Mouse (Mus musculus): ENCODE measurements around the gene Srgap3.
A peak's percentile ranks its signal among the peaks of the same experiment; 100 is the strongest.
"Not testable (repeated sequence)": the region's sequence is repeated elsewhere in the genome, so short reads cannot be mapped to it uniquely, and the experiment has no call there.

Gene Srgap3

DNA sequence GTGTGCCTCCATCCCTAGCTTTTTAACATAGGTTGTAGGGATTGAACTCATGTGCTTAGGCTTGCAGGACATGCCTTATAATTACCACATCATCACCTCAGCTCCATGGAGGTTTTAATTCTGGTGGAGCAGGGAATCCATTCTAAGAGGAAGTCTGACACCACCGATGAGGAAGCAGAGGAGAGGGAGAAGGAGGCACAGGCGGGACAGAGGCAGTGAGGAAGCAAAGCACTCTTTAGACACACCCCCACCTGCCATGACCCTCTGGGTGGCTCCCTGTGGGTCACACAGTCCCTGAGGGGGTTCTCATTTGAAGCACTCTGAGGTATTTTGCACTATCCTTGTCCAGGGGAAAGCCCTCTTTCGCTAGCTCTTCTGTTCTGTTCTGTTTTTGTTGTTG is 194.5 kb downstream of the Srgap3 start:
- DNase-seq (ENCODE audit: low read depth, low spot score) = no peak

DNA sequence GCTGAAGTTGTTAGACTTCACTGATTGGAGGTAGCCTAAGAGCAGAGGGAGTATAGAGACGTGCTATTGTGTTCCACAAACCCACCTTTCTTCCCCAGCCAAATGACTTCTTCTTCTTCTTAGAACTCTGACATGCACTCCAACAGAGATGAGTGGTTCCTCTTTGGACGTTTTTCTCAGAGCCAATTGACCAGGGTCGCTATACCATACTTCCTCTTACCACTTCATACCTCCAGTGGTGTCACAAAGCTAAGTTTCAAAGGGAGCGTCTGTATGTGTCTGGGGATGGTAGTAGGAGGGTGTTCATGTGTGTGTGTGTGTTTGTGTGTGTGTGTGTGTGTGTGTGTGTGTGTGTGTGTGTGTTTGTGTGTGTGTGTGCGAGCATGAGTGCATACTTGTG is 195.1 kb downstream of the Srgap3 start:
- no peak for DNase-seq (ENCODE audit: low read depth, low spot score)

DNA sequence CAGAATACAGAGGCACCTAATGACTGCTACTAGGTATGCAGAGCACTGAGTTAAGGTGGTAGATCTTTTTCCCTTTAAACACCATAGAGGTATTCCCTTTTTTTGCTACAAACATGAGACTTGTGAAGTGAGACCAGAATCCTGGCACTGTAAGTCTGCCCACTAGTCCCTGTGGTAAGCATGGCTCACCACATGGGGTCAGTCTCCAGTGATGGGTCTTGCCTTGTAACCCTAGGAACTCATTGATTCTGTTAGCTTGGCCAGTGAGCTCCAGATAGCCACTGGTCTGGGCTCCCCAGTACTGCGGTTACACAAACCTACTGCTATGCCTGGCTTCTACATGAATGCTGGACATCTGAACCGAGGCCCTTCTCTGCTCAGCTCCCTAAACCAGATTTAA is 204.8 kb downstream of the Srgap3 start:
- no peak for DNase-seq (ENCODE audit: low read depth, low spot score)

DNA sequence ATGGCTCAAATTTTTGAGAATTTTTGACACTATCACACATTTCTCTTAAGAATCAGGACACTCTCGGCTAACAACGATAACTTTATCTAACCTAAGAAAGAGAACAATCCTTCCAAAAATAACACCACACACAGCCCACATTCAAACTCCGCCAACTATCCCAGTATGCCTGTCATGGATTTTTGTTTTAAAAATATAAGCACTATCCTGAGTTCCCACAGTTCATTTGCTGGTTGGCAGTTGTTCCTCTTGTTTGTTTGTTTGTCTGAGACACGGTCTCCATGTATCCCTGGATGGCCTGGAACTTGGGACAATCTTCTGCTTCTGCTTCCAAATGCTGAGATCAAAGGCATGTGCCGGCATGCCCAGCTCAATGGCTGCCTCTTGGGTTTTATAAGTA is 205.3 kb downstream of the Srgap3 start:
- DNase-seq (ENCODE audit: low read depth, low spot score) = no peak

DNA sequence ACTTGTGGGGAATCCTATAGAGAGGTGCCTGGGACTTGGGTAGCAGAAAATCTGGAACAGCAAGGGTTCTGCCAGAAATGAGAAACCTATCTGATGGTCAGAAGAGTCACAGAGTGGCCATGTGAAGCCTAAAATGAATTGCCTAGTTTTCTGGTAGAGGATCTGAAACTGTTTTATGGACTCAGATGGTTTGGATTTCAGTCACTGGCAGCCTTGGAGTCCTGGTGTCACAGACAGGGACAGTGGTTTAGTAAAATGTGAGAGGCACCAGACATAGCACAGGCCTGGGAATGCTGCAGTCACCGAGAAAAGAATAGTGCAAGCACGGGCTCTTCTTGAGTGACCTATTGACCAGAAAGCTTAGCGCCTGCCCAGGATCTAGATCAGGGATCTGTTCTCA is 207.4 kb downstream of the Srgap3 start:
- DNase-seq (ENCODE audit: low read depth, low spot score) = no peak

DNA sequence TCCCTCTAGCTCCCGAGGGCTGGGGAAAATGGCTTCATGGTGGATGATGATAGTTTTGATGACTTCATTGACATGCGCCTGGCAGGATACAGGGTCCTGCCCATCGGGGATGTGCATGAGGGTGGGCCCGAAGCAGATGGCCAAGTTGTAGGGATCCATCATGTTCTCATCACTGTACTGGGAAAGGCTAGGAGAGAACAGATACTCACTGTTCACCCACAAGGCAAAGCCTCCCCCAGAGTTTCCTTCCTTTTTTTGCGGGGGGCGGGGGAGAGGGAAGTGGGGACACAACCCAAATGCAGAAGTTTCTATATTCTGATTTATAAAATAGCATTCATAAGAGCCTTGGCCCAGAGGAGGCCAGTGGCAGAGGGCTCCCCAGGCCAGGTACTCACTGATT is 208.1 kb downstream of the Srgap3 start:
- no peak for DNase-seq (ENCODE audit: low read depth, low spot score)

DNA sequence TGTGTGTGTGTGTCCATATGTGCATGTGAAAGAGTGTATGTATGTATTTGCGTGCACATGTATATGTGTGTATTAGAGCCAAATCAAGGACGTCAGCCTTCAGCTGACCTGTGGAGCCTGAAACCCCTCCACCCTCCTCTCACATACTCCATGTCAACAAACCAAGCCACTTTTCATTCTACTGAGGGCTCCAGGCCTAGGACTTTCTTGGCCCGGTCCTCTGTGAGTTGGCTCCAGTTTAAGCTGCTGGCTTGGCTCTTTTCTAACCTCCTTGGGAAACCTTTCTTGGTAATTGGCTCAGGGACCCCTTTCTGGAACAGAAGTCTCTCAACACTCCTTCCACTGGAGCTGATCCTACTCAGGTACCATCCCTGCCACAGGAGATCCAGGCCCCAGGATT is 210.6 kb downstream of the Srgap3 start:
- no peak for DNase-seq (ENCODE audit: low read depth, low spot score)

DNA sequence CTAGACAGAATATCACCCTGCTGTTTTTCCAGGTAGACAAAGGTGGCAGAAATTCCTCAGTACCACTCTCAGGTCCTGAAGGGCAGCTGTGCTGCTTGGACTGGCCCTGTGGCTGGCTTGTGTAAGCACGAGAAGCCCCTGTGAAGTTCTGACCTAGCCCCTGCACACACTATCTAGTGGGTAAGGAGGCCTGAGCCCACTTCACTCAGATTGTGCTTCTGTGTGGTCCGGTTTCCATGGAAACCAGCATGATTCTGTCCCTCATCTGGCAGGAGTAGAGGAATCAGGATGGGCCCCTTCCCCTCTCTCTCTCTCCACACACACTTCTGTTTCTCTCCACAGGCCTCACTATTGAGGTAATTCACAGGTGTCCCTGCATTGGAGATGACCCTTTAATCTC is 212.0 kb downstream of the Srgap3 start:
- no peak for DNase-seq (ENCODE audit: low read depth, low spot score)

DNA sequence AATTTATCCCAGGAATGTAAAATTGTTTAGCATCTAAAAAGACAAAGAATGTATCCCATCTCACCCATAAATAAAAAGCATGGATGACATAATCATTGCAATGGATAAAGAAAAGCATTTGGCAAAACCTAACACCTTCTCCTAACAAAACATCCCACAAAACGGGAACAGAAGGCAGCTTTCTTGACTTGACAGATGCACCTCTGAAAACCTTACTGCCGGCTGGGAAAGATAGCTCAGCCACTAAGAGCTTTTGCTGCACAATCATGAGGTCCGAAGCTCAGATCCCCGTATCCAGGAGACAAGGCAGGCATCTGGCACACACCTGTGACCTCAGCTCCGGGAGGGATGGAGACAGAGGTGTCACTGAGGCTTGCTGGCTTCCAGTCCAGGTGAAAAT is 213.1 kb downstream of the Srgap3 start:
- DNase-seq (ENCODE audit: low read depth, low spot score) = no peak

DNA sequence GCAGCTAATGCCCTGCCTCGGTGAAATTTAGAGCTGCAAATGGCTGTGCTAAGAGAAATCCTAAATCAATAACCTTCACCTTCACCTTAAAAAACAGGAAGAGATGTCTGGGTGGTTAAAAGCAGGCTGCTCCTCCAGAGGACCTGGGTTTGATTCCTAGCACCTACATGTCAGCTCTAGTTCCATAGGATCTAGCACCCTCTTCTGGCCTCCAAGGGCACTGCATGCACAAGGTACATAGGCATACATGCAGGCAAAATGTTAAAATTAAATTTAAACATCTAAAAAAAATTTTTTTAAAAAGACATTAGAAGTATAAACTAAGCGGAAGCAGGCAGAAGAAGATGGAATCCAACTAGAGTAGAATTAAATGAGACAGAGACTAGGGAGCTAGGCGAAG is 214.6 kb downstream of the Srgap3 start:
- DNase-seq (ENCODE audit: low read depth, low spot score) = peak; percentile 50

DNA sequence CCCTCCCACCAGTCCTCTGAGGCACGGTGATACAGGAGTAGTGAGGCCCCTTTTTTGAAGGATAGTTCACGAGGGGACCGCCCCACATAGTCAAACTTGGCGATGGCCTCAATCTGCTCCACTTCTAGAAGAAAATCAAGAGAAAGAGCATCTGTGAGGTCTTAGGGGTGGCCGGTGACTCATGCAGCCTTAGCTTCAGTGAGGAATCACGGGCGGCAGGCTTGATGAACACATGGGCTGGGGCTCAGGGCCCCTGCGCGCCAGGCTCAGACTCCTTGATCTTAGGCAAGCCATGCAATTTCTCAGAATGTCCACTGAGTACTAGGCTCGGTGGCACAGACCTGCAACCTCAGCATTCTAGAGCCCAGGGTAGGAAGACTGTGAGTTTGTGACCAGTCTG is 215.7 kb downstream of the Srgap3 start:
- DNase-seq (ENCODE audit: low read depth, low spot score) = no peak

DNA sequence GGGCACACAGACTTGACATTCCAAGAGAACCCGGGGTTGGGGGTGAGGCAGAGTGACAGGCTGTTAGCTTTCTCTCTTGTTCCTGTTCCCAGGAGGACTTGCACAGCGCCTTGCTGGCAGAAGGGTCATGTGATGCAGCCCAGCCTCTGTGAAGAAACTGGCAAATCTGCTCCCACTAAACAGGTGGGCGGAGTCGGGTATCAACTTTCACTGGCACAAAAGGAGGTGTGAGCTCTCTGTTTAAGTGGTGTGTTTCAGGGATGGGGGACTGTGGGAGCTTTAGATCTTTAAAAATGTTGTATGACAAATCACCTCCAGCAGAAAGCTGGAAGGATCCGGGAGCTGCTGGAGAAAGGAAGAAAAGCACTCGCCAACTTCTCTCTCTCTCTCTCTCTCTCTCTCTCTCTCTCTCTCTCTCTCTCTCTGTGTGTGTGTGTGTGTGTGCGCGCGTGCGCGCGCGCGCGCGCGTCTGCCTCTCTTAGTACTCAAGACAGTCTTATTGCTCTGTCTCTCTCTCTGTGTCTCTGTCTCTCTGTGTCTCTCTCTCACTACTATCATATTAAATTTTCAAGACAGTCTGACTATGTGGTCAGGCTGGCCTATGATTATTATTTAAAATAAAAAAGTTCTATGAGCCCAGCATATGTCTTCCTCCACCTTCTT is 218.2 kb downstream of the Srgap3 start:
- peak; percentile 93 for DNase-seq (ENCODE audit: low read depth, low spot score)

DNA sequence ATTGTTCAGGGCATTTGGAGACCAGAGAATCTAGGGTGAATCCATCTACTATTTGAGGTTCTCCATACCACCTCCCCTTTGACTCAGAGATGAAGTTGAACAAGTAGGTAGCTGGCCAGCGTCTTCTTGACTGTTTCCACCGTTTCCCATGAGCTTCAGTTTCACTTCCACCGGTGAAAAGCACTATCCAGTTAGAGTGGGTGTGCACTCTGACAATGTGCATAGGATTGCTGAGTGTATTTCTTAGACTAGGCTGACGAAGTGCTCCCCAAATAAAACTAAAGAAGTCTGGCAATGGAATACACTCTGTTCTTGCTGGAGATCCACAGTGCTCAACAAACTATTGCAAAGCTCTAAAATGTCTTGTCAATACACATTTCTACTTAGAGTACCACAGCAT is 221.6 kb downstream of the Srgap3 start:
- no peak for DNase-seq (ENCODE audit: low read depth, low spot score)

DNA sequence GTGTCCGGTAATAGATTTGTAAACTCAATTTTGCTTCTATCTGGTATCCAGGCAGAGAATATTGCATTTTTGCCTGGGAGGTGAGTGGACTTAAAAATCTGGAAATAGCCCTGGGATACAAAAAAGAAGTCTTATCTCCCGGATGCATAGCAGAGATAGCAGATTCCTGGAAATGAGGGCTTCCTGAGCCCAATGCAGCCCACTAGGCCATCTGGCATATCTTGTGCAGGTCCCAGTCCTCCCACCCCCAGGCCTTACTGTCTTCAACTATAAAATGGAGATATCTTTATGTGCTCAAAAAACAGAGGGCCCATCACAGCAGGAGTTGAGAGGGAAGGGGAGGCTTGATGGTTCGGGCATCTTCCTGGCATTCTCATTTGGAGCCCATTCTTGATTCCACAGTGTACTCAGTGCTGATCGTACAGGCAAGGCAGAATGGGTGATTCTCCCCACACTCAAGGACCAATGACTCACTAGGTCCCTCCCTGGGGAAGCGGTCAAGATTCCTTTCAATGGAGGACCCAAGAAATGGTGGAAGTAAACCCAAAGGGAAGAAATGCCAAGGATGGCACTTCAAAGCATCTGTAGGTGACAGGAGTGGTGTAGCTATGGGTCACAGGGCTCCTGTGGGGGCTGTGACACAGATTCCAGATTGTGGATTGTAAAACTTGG is 226.5 kb downstream of the Srgap3 start:
- DNase-seq (ENCODE audit: low read depth, low spot score) = no peak

DNA sequence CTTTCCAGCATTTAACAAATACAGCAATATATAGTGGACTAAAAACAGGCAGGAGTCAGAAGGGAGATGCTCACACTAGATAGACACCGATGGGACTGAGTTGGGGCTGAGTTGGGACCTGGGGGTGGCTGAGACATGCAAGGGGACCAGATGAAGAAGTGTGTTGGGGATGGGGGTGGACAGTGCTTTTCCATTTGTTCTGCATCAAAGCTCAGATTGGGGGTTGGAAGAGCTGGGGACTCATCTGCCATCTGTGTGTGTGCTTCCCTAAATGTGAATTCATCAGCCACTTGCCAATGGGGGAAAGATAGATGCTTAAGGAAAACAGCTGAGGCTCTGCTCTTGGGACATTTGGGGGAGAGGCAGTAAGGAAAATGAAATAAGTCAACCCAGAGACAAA is 227.1 kb downstream of the Srgap3 start:
- DNase-seq (ENCODE audit: low read depth, low spot score) = no peak

DNA sequence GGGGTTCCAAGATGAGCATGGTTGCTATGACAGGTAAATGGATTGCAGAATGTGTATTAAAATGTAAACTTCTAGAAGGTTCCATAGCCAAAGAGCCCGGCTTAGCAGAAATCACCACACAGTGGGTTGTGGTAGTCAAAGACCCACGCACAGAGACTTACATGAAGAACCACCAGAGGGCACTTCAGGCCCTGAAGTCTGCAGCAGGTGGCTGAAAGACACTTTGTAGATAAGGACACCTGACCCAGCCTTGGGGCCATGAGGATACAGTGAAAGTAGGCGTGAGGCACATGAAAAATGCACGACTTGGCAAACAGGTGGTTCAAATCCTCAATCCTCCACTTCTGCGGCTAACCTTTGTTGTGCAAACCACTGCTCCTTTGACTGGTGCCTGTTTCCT is 229.9 kb downstream of the Srgap3 start:
- peak; percentile 39 for DNase-seq (ENCODE audit: low read depth, low spot score)

DNA sequence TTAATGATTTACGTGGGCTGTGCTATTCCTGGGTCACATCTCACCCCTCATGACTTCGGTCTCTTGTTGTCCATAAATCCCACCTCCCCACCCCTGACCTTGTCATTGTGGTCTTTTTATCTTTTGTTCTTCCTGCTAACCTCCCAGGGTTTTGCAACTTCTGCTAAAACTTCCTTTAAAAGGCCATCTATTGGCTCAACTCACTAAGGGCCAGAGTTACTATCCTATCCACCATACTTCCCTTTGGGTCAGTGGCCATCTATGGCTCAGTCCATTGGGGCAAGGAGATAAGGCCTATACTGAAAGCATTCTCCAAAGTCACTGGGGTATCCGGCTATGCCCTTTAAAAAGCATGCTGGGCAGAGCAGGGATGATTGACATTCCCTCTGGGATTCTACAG is 233.1 kb downstream of the Srgap3 start:
- no peak for DNase-seq (ENCODE audit: low read depth, low spot score)

DNA sequence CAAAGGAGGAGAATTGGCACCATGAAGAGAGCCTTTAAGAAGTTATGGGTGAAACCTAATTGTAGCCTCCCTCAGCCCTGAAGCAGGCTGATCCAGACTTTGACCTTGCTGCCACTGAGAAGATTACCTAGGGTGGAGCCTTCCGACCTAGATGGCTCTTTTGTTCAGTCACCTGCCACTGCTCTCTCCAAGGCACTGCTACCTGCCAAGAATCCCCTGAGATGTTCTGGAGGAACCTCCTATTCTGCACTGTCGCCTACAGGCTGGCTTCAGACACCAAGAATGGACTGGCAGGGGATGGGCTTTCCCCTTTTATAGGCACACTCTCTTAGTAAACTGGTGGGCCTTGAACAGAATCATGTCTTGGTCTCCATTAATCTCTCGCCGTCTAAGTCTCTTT is 244.8 kb downstream of the Srgap3 start:
- not testable (repeated sequence) for DNase-seq (ENCODE audit: low read depth, low spot score)

DNA sequence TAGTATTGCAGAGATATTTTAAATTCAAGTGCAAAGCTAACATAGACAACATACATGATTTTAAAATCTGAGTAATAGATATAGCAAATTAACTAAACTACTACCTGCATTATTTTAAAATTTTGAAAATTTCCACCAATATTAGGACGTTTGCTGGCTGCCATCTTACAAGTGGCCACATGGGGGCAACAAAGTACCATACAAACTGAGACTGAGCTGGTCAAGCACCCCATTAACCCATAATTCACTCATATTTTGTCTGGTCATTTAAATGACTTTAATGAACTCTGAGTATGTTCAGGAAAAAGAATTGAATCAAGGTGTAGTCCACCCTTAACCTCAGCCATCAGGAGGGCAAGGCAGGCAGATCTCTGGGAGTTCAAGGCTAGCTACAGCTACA is 246.7 kb downstream of the Srgap3 start:
- peak; percentile 25 for DNase-seq (ENCODE audit: low read depth, low spot score)

DNA sequence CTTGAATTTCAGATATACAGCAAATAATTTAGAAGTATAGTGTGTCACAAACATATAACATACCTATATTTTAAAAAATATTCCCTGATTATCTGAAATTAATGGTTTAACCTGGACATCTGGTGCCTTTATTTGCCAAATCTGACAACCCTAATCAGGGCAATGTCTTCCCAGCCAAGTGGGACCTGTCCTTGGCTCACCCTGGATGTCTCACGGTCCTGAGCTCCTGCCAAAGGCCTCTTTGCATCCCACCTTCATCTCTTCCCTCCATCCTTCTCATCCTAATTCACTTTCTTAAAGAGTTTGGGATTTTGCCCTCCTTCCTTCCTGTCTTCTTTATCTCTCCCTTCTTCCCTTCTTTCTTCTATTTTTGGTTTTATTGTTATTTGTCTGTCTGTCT is 248.0 kb downstream of the Srgap3 start:
- DNase-seq (ENCODE audit: low read depth, low spot score) = no peak

DNA sequence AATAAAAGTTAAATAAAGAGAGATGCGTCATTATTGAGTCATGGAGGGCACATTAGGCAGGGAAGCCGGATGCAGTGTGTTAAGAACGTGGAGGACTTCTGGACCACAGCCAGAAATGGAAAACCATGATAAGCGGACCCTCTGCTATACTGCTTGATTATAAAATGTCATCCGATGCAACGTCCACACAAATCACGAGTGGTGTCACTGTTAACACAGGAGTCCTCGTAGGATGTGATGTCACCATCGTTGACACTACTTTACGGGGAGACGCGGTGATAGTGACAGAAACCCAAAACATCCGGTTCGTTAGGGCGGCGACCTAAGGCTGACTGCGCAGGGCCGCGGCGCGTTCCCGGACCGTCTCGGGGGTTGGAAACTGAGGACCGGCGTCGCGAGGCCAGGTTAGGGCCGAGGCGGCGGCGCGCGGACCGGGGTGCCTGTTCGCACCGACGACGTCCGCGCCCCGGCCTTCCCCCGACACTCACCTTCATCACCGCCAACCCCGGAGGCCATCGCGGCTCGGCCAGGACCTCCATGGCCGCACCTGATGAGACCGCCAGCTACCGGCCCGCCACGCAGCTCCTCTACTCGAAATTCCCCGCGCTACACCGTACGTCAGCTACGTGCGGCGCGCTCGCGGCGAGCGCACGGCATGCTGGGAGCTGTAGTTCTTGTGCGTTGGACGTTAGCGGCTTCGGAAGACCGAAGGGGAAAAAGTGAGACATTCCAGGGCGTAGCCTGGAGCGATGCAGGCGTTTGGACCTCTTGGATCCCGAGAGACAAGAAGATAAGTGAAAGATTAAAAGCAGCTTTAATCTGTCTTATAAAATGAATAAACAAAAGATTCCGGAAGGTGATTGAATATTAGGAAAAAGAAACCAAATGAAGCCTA is 250.8 kb downstream of the Srgap3 start, which contains the start of gene Rad18:
Rad18 (minus strand) TSS at position 631 of the 895 bp plus-strand sequence.
- peak; percentile 92 for DNase-seq (ENCODE audit: low read depth, low spot score)

DNA sequence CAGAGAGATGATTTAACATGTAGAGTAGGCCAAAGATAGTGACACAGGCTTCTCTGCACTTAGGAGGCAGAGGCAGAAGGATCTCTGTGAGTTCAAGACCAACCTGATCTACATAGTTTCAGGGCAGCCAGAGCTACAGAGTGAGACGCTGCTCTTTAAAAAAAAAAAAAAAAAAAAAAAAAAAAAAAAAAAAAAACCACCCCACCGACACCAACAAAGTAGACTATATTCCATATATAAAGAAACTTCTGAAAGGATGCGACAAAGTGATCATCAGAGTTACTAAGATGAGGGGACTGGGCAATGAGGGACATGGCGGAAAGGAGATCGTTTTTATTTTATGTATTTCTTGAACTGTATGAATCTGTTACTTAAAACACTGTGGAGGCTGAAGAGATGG is 252.6 kb downstream of the Srgap3 start:
- DNase-seq (ENCODE audit: low read depth, low spot score) = no peak

DNA sequence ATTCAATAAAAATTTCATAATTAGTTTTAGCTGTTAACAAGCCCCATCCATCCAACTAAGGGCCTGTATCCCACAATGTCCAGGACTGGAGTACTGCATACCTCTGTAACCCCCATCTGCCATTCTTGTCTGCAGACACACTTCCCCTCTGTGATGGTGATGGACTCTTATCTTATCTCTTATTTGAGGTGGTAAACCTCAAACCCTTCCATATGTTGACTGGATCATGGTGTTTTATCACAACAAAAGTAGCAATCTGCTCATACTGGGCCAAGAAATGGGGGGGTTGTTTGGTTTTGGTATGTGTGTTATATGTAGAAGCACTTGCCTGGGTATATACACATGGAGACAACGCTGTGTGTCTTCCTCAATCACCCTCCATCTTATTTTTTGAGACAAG is 255.5 kb downstream of the Srgap3 start:
- no peak for DNase-seq (ENCODE audit: low read depth, low spot score)
